Mouse (Mus musculus) spleen, adult 18-20 months (tissue): ENCODE results near the gene Thrap3.

Experiments
- DNase-seq, 2 experiments: peaks; one replicate each; pipeline ENCODE4 v3.0.0; 2022; ENCODE audit warnings: mixed read lengths in 2 of 2

The Thrap3 gene

DNA sequence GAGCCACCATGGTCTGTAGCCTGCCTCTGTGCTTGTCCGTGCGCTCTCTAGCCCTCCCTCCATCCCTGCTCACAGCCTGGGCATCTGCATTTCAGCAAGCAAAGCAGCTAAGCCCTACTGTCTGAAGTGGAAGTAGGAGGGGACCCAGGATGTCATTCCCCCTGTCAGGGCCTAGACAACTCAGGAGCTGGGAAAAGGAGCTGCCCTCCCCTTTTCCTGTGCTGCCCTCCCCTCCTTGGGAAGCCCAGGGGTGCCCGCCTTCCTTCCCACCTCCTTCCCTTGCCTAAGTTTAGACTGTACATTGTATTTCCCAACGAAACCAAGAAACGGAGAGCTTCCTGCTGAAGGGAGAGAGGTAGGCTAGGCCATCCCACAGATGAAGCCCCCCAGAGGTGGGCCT, 61.5 kb downstream of the Thrap3 start:
- DNase-seq, result no peak

DNA sequence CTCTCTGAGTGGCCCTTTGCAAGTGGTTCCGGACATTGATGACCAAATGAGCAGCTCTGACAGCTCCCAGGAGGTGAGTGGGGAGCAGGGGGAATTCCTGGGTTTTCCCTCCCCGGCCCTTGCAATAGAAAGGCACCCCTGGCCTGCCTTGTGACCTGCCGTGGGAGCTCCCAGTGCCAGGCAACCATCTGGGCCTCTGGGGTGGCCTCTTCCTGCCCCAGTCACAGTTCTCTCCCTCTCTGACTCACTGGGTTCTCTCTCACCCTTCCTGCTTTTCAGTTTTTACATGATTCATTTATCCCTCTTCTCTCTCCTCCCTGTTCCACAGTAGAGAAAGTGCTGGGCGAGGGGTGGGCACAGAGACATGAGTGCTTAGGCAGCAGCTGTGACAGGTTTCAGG, 64.8 kb downstream of the Thrap3 start:
- DNase-seq, result no peak

- no peak for DNase-seq
These were observed 67.9 kb downstream of the Thrap3 start for GRCm38 (mm10) chr4:126134639-126135038.

DNA sequence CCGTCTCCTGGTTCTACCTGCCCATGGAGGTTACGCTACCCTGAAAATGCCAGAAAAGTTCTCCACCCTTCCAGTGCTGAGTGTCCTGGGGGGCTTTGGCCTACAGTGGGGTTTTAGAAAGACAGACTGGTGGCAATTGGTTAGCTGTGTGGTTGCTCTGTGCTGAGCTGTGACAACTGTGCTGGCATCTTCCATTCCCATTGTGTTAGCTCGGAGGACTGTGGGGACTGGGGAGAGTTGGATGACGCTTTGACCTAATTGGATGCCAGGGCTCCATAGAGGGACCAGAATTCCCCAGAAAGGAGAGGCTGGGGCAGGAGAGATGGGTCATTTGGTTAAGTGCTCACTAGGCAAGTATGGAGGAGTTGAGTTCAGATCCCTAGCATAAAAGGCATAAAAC, 68.3 kb downstream of the Thrap3 start:
- DNase-seq, result no peak

GRCm38 (mm10) chr4:126132636-126133264, 69.8 kb downstream of the Thrap3 start:
- no peak for DNase-seq

DNA sequence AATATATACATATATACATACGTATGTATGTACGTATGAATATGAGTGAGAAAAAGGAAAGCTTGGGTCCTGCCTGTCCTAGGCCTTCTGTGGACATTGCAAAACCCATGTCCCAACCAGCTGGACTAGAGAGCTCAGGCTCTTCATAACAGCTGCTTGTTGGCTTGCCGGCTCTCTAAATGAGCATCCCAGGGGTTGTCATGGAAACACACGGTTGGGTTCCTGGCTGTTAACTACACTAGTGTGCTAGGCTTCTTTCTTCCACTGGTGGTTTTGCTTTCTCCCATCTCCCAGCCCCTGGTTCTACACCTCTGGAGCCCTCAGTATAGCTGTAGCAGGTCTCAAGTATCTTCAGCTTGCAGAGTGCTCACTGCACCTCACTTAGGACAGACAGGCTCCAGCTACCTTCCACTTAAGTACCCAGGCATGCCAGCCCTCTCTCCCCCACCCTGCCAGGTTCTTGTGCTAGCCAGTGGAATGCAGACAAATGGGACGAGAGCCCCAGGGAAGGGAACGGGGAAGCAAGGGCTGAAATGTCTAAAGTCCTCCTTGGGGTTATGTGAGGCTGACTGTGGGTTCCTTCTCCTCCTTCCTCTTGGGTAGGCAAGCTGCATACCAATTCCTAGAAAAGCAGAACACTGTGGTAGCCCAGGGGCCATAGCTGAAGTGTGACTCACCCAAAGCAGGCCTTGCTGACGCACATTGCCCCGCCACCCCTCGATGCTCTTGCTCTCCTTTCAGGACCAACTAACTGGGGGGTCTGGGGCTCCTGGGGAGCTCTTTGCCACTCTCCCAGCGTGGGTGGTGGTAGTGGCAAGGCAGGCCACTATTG, 71.1 kb downstream of the Thrap3 start:
- DNase-seq, result no peak

GRCm38 (mm10) chr4:126130502-126130901, 72.1 kb downstream of the Thrap3 start:
- no peak for DNase-seq

GRCm38 (mm10) chr4:126123309-126124040, 79.1 kb downstream of the Thrap3 start:
- no peak for DNase-seq

DNA sequence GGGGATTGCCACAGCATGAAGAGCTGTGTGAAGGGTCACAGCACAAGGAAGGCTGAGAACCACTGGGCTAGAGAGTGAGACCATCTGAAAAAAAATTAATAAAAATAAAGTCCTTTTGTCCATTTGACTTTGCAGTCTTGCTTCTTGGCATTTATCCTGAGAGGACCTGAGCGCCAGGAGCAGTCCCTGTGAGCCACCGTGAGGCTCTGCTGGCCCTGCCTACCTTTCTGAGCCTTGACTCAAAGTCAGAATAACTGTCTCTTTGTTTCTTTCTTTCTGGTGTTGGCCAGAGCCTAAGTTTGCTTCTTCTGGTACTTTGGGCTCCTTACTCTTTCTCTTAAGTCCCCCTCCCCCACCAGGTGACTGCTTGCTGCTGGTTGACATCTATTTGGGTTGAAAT, 82.1 kb downstream of the Thrap3 start:
- DNase-seq, result no peak

DNA sequence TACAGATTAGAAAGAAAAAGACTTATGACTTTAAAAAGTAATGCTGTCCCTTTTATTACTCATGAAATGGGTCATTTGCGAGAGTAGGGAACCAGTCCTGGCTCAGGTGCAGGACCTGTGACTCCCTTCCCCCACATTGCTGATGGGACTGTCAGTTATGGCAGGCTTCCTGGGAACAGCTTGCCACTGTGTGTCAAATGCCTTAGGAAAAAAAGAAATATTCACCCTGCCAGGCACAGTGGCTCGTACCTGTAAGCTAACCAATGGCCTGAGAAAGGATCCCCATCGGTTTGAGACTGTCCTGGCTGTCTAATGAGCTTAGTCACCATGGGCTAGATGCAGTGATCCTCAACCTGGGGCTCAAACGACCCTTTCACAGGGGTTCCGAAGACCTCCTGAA, 82.5 kb downstream of the Thrap3 start:
- DNase-seq, result no peak

DNA sequence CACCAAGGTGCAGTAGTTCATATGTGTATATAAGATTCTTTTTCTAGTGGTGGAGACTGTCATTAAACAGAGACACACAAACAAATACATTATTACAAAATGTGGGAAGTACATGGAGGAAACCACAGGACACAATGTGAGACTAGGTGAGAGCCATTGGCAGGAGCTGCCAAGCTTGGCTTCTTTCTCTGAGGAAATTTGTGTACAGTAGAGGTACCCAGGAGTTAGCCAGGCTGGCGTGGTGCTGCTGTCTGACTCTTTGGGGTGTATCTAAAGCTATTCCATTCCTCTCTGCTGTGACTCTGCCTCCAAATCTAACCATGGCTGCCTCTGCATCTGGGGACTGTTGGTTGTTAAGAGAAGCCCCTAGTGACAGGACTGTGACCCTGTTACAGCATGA, 83.5 kb downstream of the Thrap3 start:
- DNase-seq, result no peak

GRCm38 (mm10) chr4:126118651-126119050, 83.9 kb downstream of the Thrap3 start:
- DNase-seq, result no peak

- no peak for DNase-seq
These were observed 85.4 kb downstream of the Thrap3 start for GRCm38 (mm10) chr4:126117116-126117515.

GRCm38 (mm10) chr4:126115871-126116521, 86.6 kb downstream of the Thrap3 start:
- no peak for DNase-seq

GRCm38 (mm10) chr4:126115411-126115810, 87.1 kb downstream of the Thrap3 start:
- DNase-seq, result no peak
